Mouse (Mus musculus) intestine, embryonic 16.5 days (tissue): ENCODE results near the gene Sertad2. TPM values are rescaled to one million over a fixed set of nuclear protein-coding genes. Genes with fewer than 3 reads are reported as not detected.

Experiments
- ATAC-seq: fragments of 200-750 bp; cut with Nextera tagmentation; 2 replicates; pipeline ENCODE4 v1.8.0; 2017; ENCODE audit warnings: moderate TSS enrichment, moderate library complexity
- H3K27ac ChIP-seq: fragments of 300-500 bp; sonication (generic); 2 replicates; pipeline ENCODE4 v1.5.1; 2014; ENCODE audit warnings: mild to moderate bottlenecking, low read length
- H3K27me3 ChIP-seq: fragments of 300-500 bp; sonication (generic); replicated peaks from 2 replicates; pipeline ENCODE4 v1.6.1; 2014; ENCODE audit warnings: low read length, control low read depth, mixed read lengths; ENCODE audit not compliant: control insufficient read depth, insufficient read depth
- H3K36me3 ChIP-seq: fragments of 300-500 bp; sonication (generic); 2 replicates; pipeline ENCODE4 v1.6.1; 2014; ENCODE audit warnings: low read length, control low read depth; ENCODE audit not compliant: control insufficient read depth, insufficient read depth
- H3K4me1 ChIP-seq: fragments of 300-500 bp; sonication (generic); 2 replicates; pipeline ENCODE4 v1.6.1; 2014; ENCODE audit warnings: low read length, control low read depth, mixed read lengths; ENCODE audit not compliant: control insufficient read depth, insufficient read depth
- H3K4me2 ChIP-seq: fragments of 300-500 bp; sonication (generic); 2 replicates; pipeline ENCODE4 v1.6.1; 2014; ENCODE audit warnings: low read depth, low read length, control low read depth
- H3K4me3 ChIP-seq: fragments of 300-500 bp; sonication (generic); 2 replicates; pipeline ENCODE4 v1.5.1; 2014; ENCODE audit warnings: mild to moderate bottlenecking, low read length
- H3K9ac ChIP-seq: fragments of 300-500 bp; sonication (generic); 2 replicates; pipeline ENCODE4 v1.6.1; 2014; ENCODE audit warnings: low read depth, low read length
- H3K9me3 ChIP-seq: fragments of 300-500 bp; sonication (generic); 2 replicates; pipeline ENCODE4 v1.6.1; 2016; ENCODE audit warnings: low read length, control low read depth; ENCODE audit not compliant: control insufficient read depth
- WGBS: fragments of 180-500 bp; shearing (Covaris S2); extraction: QIAGEN DNeasy Blood & Tissue Kit; methylation state at CpG from one replicate; pipeline ENCODE4 v1.1.7; 2014; 5-methylcytosine and 5-hydroxymethylcytosine counted together
- polyA plus RNA-seq: library from polyadenylated mRNA; unstranded; fragments of >200 nt; fragmentation: Nextera tagmentation; extraction: Ambion mirVana; gene quantifications from 2 replicates; pipeline ENCODE4 v1.2.1, GENCODE M21; 2015

Sertad2 gene
- polyA plus RNA-seq, 1 experiment from 2014 or later, result 41.3 TPM

GRCm38 (mm10) chr11:20646142-20646541 lies 103.1 kb downstream of the Sertad2 start:
- H3K9me3 ChIP-seq, result no peaks in the 10 kb centered on the region
- no peak overlapping the region for H3K4me3 ChIP-seq
- peaks cover 10% of the 10 kb centered on the region for H3K36me3 ChIP-seq
- no peak overlapping the region for H3K27ac ChIP-seq
- H3K4me1 ChIP-seq, result peaks cover 32% of the 10 kb centered on the region
- no peaks in the 10 kb centered on the region for H3K27me3 ChIP-seq
- 68% methylated on average over 6 of the region's 6 CpGs for WGBS
- no peak for ATAC-seq
- H3K4me2 ChIP-seq, result no peak overlapping the region
- H3K9ac ChIP-seq, result no peak overlapping the region

GRCm38 (mm10) chr11:20646986-20647726 lies 104.1 kb downstream of the Sertad2 start:
- H3K4me3 ChIP-seq, result no peak overlapping the region
- no peak overlapping the region; the same call in 1 of the 2 replicates for H3K27ac ChIP-seq
- WGBS, result 46% methylated on average over 10 of the region's 10 CpGs
- H3K9me3 ChIP-seq, result no peaks in the 10 kb centered on the region
- ATAC-seq, result no peak
- H3K27me3 ChIP-seq, result no peaks in the 10 kb centered on the region
- H3K36me3 ChIP-seq, result peaks cover 12% of the 10 kb centered on the region
- no peak overlapping the region for H3K4me2 ChIP-seq
- peaks cover 36% of the 10 kb centered on the region for H3K4me1 ChIP-seq
- H3K9ac ChIP-seq, result no peak overlapping the region

- WGBS, result 60% methylated on average over 19 of the region's 19 CpGs
- H3K9me3 ChIP-seq, result no peaks in the 10 kb centered on the region
- peaks cover 12% of the 10 kb centered on the region for H3K36me3 ChIP-seq
- no peak for ATAC-seq
- no peak overlapping the region for H3K4me2 ChIP-seq
- peaks cover 34% of the 10 kb centered on the region for H3K4me1 ChIP-seq
- no peak overlapping the region for H3K4me3 ChIP-seq
- H3K9ac ChIP-seq, result no peak overlapping the region; the same call in 1 of the 2 replicates
- H3K27me3 ChIP-seq, result no peaks in the 10 kb centered on the region
- H3K27ac ChIP-seq, result no peak overlapping the region; the same call in 1 of the 2 replicates
Observed at GRCm38 (mm10) chr11:20647902-20648625, 105.0 kb downstream of the Sertad2 start.

GRCm38 (mm10) chr11:20649477-20649876 lies 106.4 kb downstream of the Sertad2 start:
- ATAC-seq, result no peak
- H3K36me3 ChIP-seq, result peaks cover 12% of the 10 kb centered on the region

GRCm38 (mm10) chr11:20650006-20650639 lies 107.1 kb downstream of the Sertad2 start:
- Histone ChIP-seq H3K27ac (no peak overlapping the region), H3K27me3 (no peaks in the 10 kb centered on the region), H3K9ac (no peak overlapping the region), H3K36me3 (peaks cover 12% of the 10 kb centered on the region), H3K9me3 (no peaks in the 10 kb centered on the region), H3K4me3 (no peak overlapping the region), H3K4me1 (peaks cover 28% of the 10 kb centered on the region), H3K4me2 (no peak overlapping the region)
- WGBS, result 83% methylated on average over 17 of the region's 17 CpGs
- no peak for ATAC-seq

More at GRCm38 (mm10) chr11:20649477-20649876, 106.4 kb downstream of the Sertad2 start:
- Histone ChIP-seq H3K9ac (no peak overlapping the region), H3K4me3 (no peak overlapping the region), H3K9me3 (no peaks in the 10 kb centered on the region), H3K4me2 (no peak overlapping the region), H3K27ac (no peak overlapping the region), H3K4me1 (peaks cover 33% of the 10 kb centered on the region), H3K27me3 (no peaks in the 10 kb centered on the region)
- WGBS, result 74% methylated on average over 5 of the region's 5 CpGs

DNA sequence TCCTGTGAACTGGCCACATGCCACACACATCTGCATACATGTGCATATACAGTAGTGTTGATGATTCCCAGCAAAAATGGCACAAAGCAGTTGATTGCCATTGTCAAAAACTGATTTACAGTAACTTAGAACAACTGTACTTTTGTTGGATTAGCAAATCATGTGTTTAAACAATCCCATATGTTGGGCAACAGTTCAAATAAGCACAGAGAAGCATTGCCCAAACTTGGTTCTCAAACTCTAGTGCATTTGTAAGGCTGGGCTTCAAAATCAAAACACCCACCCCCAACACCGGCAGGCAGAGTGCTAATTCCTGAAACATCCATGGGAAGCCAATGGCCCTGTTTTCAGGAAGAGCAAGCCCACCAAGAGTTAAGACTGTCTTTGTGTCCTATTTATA lies 108.1 kb downstream of the Sertad2 start:
- Histone ChIP-seq H3K4me1 (peaks cover 37% of the 10 kb centered on the region), H3K36me3 (peaks cover 12% of the 10 kb centered on the region), H3K4me3 (no peak overlapping the region), H3K9ac (no peak overlapping the region), H3K27me3 (no peaks in the 10 kb centered on the region), H3K9me3 (no peaks in the 10 kb centered on the region), H3K4me2 (no peak overlapping the region), H3K27ac (no peak overlapping the region)
- no peak for ATAC-seq
- 63% methylated on average over 1 of the region's 1 CpGs for WGBS

DNA sequence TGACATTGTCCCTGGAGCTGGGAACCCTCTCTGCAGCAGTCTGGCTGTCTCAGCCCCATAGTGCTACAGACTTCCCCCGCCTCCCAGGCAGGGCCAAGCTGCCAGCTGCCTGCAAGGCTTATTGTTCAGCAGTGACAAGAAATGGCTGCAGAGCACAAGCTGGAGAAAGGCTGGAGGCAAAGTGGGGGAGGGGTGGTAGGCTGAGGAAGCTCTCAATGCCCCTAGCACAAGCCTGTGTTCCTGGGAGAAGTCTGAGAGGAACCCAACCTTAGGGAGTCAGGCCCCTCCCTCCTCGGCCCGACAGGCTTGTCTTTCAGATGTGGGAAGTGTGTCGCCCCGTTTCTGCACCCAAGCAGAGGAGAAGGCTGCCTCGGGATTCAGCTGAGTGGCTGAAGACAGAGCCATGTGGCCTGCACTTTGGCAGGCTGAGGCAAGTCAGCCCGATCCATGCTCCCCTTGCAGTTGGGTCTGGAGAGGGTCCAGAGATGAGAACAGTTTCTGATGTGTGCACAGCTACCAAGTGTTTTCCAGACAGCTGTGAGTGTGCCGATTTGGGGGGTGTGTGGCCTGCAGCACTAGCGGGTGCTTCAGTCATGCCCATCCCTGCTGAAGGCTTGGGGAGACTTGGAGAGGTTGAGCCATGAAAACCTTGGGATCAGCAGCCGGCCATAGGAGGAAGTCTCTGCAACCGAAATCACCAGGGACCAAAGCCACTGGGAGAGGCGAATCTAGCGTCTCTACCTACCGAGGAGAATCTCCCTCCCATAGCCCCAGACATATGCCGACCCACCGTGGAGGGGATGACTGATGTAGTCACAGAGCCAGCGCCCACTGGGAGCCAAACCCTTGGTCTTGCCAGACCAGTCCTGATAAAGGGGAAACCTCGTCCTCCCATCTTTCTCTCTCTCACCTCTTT lies 113.0 kb downstream of the Sertad2 start:
- Histone ChIP-seq H3K9me3 (no peaks in the 10 kb centered on the region), H3K9ac (peak overlapping the region; percentile 47), H3K27me3 (no peaks in the 10 kb centered on the region), H3K4me2 (peak overlapping the region; percentile 32), H3K36me3 (0 out of 2 replicates have a peak, but pooled peaks cover 2% of the 10 kb centered on the region), H3K4me1 (peaks cover 18% of the 10 kb centered on the region), H3K4me3 (peak overlapping the region; percentile 23), H3K27ac (peak overlapping the region; percentile 77)
- peak; percentile 81 for ATAC-seq
- WGBS, result 18% methylated on average over 18 of the region's 18 CpGs

GRCm38 (mm10) chr11:20656711-20657057 lies 113.6 kb downstream of the Sertad2 start:
- H3K9me3 ChIP-seq, result no peaks in the 10 kb centered on the region
- H3K4me3 ChIP-seq, result peak overlapping the region; percentile 23
- 34% methylated on average over 10 of the region's 10 CpGs for WGBS
- H3K4me2 ChIP-seq, result peak overlapping the region; percentile 32
- H3K9ac ChIP-seq, result peak overlapping the region; percentile 47
- H3K27me3 ChIP-seq, result no peaks in the 10 kb centered on the region
- ATAC-seq, result 0 out of 2 replicates have a peak, but pooled peaks have one; percentile 28
- H3K36me3 ChIP-seq, result no peaks in the 10 kb centered on the region
- peaks cover 14% of the 10 kb centered on the region for H3K4me1 ChIP-seq
- H3K27ac ChIP-seq, result peak overlapping the region; percentile 44
